Mouse (Mus musculus) lung, postnatal 0 days (tissue): ENCODE data around the gene Elmo2.

Experiments
- CTCF ChIP-seq: IDR thresholded peaks from 2 replicates; pipeline ENCODE4 v1.5.1; 2016; ENCODE audit warnings: antibody characterized with exemption, mild to moderate bottlenecking
- EP300 ChIP-seq: IDR thresholded peaks from 2 replicates; pipeline ENCODE4 v1.6.1; 2016; ENCODE audit warnings: antibody characterized with exemption, mild to moderate bottlenecking, control low read depth

- TF ChIP-seq CTCF (no peak), EP300 (no peak)
Measured at GRCm38 (mm10) chr2:165332610-165333210, 6.4 kb upstream of the Elmo2 start.
